In genomic region chr4:104715857-104716256, GRCm38 (mm10) we compare ENCODE assay signal across 16 mouse cellular contexts. TPM values are rescaled to one million over a fixed set of nuclear protein-coding genes. Genes with fewer than 3 reads are reported as not detected.
"Had no signal": no experiment of that assay in that cellular context is flagged by ENCODE, and none has a peak within 500 bp of the region (broad histone marks: within the 10 kb centered on the region; RNA-seq: fewer than 3 reads in every experiment).

No protein-coding gene starts in this region.

- H3K36me3 ChIP-seq: limb, embryonic 15.5 days; liver, embryonic 12.5 days; midbrain, embryonic 10.5 days; midbrain, embryonic 15.5 days; neural tube, embryonic 12.5 days had no signal

- H3K27me3 ChIP-seq: liver, embryonic 12.5 days; midbrain, embryonic 15.5 days; neural tube, embryonic 12.5 days had no signal

- H3K9me3 ChIP-seq: limb, embryonic 15.5 days; liver, embryonic 12.5 days; midbrain, embryonic 10.5 days; midbrain, embryonic 15.5 days; neural tube, embryonic 12.5 days had no signal

- DNase-seq: kidney, adult 9 months; kidney, postnatal 36 days; lung, embryonic 14.5 days; lung, postnatal 10 days; lung, postnatal 4 days; right cerebral cortex, adult 18-20 months; right cerebral cortex, postnatal 25 days; thymus, postnatal 36 days had no signal

- H3K9ac ChIP-seq: limb, embryonic 15.5 days; liver, embryonic 12.5 days; lung, embryonic 14.5 days; midbrain, embryonic 15.5 days; neural tube, embryonic 12.5 days had no signal

- H3K4me3 ChIP-seq: limb, embryonic 15.5 days; liver, embryonic 12.5 days; midbrain, embryonic 10.5 days; midbrain, embryonic 15.5 days; neural tube, embryonic 12.5 days had no signal

- H3K4me2 ChIP-seq: limb, embryonic 15.5 days; liver, embryonic 12.5 days; lung, embryonic 14.5 days; midbrain, embryonic 15.5 days; neural tube, embryonic 12.5 days had no signal

- ATAC-seq: liver, embryonic 12.5 days; midbrain, embryonic 15.5 days had no signal

- H3K27ac ChIP-seq: kidney, postnatal 0 days; limb, embryonic 15.5 days; liver, embryonic 12.5 days; midbrain, embryonic 10.5 days; midbrain, embryonic 15.5 days; neural tube, embryonic 12.5 days had no signal

RNA-seq across cellular contexts. Expression of gene C8b, which starts 50.3 kb away (rescaled TPM):
- polyA plus RNA-seq: kidney, postnatal 0 days; limb, embryonic 11.5 days; limb, embryonic 15.5 days; lung, embryonic 14.5 days; midbrain, embryonic 15.5 days; neural tube, embryonic 12.5 days; small intestine, adult 2 months had no signal
